Mouse (Mus musculus) layer of hippocampus, postnatal 36 days (tissue): ENCODE results near the gene Ptpn20. TPM values are rescaled to one million over a fixed set of nuclear protein-coding genes. Genes with fewer than 3 reads are reported as not detected.
A peak's percentile ranks its signal among the peaks of the same experiment; 100 is the strongest.

Source experiments
- DNase-seq, 2 experiments: peaks; one replicate each; pipeline ENCODE4 v3.0.0; 2022
- total RNA-seq, 2 experiments: library from RNA; stranded (reverse); gene quantifications; 2 replicates each; pipeline ENCODE4 v1.2.3; 2021

Ptpn20 gene
- total RNA-seq = under 1 TPM; 0.76 to 0.82 TPM

- DNase-seq = no peak
These were observed at the start of gene Ptpn20 for GRCm38 (mm10) chr14:33588951-33589350. TSS of gene Ptpn20 (plus strand) at chr14:33589207.

GRCm38 (mm10) chr14:33539559-33540167, 49.3 kb upstream of the Ptpn20 start:
- DNase-seq = no peak

- DNase-seq = no peak
These were observed 43.4 kb upstream of the Ptpn20 start for GRCm38 (mm10) chr14:33545565-33546143.

- DNase-seq = no peak
These were observed 40.4 kb upstream of the Ptpn20 start for GRCm38 (mm10) chr14:33548650-33549049.

DNA sequence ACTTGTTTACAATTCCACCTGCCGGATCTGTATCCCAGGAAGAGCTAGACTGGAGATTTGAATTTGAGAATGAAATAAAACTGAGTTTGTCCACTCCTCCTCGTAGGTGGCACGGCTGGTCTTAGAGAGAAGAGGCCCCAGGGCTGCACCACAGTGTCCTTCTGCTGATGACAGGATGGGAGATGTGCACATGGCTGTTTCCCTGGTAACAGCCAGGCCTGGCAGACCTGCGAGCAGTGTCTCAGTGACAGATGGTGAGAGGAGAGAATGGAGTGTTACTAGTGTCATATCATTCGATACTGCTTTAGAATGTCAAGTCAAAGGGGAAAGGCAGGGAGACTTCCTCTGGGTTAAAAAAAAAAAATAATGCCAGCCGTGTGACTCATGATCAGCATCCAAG, 39.2 kb upstream of the Ptpn20 start:
- DNase-seq = peak; percentile 55 to 60

GRCm38 (mm10) chr14:33570737-33571136, 18.3 kb upstream of the Ptpn20 start:
- no peak for DNase-seq

DNA sequence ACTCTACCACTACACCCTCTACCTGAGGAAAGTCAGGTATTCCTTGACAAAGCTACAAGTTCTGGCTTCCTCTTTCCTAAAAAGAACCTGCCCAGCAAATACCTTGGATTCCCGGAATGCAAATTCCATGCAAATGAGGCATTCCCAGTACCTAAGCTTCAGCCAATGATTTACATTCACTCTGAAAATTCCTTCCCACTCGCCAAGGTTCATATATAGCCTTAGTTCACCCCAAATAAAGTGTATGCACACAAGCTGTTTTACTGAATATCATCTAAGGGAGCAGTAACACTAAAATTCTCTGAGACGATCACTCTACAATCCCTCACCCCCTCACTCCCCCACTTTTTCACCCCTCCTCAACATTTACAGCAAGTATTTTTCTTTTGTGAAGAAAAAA, 15.4 kb upstream of the Ptpn20 start:
- no peak for DNase-seq

DNA sequence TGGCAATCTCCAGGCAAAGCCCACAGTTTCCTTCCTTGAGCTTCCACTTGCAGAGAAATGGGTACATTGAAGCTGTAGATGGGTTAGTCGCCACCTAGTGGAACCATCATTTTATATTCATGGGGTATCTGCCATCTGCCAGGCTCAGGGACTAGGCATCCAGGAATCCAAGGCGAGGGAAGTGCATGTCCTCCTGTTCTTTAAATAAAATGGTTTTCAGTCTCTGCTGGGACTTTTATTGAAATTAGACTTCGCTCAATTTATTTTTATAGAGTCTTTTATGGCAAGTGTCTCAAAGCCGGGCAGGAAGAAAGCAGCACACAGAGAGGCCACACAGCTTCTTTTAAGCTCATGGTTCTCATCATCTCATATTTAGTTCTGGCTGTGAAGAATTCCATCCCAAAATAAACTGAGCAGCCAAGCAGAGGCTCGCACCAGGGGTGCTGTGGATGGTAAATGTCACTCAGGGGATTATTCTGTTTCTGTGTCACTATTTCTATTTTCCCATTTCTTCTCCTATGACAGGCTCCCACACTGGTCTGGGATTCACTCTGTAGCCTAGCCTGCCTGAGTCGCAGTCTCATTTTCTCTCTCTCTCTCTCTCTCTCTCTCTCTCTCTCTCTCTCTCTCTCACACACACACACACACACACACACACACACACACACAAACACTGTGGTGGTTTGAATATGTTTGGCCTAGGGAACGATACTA, 9.1 kb upstream of the Ptpn20 start:
- no peak for DNase-seq

GRCm38 (mm10) chr14:33598376-33599130, 9.5 kb downstream of the Ptpn20 start:
- no peak for DNase-seq

- no peak for DNase-seq
These were observed 18.4 kb downstream of the Ptpn20 start for GRCm38 (mm10) chr14:33607431-33607830.

DNA sequence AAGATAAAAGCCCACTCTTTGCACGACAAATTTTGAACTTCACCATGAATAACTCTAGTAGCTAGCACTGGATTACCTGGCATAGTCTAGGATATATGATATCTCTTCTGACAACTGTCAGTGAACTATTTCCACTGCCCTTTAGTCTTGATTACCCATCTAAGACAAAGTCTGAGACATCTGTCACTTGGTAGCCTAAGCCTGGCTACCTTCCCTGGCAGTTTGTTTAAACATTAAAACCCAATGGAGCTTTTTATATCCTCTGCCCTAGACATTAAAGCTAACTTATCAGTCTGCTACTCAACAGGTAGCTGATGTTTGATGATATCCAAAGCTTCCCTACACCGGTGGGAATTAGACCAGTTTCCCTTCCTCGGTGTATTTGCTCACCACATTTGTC, 36.0 kb downstream of the Ptpn20 start:
- DNase-seq = no peak

- DNase-seq = peak; percentile 21 to 42
These were observed 43.9 kb downstream of the Ptpn20 start for GRCm38 (mm10) chr14:33632790-33633372.

- DNase-seq = no peak
These were observed 45.3 kb downstream of the Ptpn20 start for GRCm38 (mm10) chr14:33634354-33634753.

- DNase-seq = no peak
These were observed 45.8 kb downstream of the Ptpn20 start for GRCm38 (mm10) chr14:33634774-33635173.

DNA sequence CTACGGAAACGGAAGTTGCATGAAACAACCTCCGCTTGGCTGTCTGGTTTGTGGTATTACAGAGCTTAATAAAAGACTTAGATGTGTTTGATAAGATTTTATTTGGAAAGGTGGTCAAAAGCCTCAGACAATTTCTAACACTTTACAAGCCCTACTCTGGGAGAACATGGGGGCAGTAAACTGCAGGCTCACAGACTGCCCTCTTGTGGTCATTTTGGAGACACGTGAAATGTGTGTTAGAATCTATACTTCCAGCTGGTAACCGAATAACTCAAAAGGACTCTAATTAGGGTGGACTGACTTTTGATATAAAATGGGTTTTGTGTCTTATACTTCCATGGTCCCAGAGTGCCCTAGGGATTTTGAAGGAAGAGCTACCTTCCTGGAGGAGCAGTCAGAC, 50.4 kb downstream of the Ptpn20 start:
- DNase-seq = no peak

GRCm38 (mm10) chr14:33650721-33651120, 61.7 kb downstream of the Ptpn20 start:
- DNase-seq = peak; percentile 9 to 28

GRCm38 (mm10) chr14:33657471-33657901, 68.5 kb downstream of the Ptpn20 start:
- DNase-seq = no peak

GRCm38 (mm10) chr14:33658331-33658730, 69.3 kb downstream of the Ptpn20 start:
- no peak for DNase-seq

- no peak for DNase-seq
These were observed 73.1 kb downstream of the Ptpn20 start for GRCm38 (mm10) chr14:33662080-33662479.

DNA sequence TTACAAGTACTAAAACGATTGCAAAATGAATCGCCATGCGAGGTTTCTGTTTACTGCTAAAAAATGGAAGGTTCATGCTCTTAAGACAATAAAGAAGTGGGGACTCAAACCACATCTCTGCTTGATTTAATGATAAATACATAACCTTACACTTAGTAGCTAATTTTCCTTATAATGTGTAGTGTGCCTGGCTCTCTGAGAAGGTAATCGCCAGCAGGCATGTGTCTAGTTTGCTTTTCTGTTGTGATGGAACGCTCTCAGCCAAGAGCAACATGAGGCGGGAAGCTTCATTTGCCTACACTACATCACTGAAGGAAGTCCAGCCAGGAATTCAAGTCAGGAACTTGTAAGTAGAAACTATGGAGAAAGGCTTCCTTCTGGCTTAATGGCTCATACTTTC, 77.3 kb downstream of the Ptpn20 start:
- DNase-seq = no peak

GRCm38 (mm10) chr14:33669891-33670290, 80.9 kb downstream of the Ptpn20 start:
- no peak for DNase-seq

DNA sequence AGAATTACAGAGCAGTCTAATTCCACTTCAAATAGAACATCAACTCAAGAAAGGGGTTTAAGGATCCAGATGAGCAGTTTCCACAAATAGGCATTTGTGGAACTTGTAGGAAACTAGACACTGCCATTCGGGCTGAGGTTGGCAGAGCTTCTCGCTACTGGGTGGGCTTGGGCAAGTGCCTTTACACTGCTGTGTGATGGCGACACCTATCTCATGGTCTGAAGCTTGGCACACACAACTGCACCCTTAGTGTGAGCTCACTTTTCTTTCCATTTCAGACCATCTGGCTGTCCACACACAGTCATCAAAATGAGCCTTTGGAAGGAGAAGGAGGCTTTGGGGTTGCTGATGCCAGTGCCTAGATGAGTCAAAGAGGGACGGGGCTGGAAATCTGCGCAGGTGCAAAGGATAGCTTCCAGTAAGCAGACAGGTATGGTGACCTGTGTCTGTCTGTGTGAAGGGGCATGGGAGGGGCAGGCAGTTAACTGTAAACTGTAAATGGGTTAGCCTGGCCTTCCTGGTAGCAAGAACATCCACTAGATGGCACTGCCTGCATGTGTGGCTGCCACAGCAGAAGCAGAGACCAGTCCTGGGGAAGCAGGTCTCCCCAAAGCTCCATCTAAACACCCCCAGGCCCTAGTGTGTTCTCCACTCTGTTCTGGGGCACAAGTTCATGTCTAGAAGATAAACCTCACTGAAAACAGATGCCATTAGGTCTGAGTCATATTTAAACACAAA, 84.5 kb downstream of the Ptpn20 start:
- DNase-seq = peak; percentile 45 to 57
